Mouse (Mus musculus) left cerebral cortex, postnatal 36 days (tissue): Measurements from ENCODE around the gene Olfr976. TPM values are rescaled to one million over a fixed set of nuclear protein-coding genes. Genes with fewer than 3 reads are reported as not detected.
"Not testable (repeated sequence)": the region's sequence is repeated elsewhere in the genome, so short reads cannot be mapped to it uniquely, and the experiment has no call there.

Experiments used
- DNase-seq, 2 experiments: peaks; one replicate each; pipeline ENCODE4 v3.0.0; 2021 to 2022; ENCODE audit warnings: low spot score in 2 of 2, mixed read lengths in 1 of 2
- intact Hi-C: fragments of 180-260 bp; cut with DNase I; formaldehyde crosslinking; loops from one replicate; pipeline ENCODE4 v1.15.1; 2025
- total RNA-seq, 2 experiments: library from RNA; stranded (reverse); gene quantifications; 2 replicates each; pipeline ENCODE4 v1.2.3; 2021

Olfr976 gene
- total RNA-seq = not detected

DNA sequence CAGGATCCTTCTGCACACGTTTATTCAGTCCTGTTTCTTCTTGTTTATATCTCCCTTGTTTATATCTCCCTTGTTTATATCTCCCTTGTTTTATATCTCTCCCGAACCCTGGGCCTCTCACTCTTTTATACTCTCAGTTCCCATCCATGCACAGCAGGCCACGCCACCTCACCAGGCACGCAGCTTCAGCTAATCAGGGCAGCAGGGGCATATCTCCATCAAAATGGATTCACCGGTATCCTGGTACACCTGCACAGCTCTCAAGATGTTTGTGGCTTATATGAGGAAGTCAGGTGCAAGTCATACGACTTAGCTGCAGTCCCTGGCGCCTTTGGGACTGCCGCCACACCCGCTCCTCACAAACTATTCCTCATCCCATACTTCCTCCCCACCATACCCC lies at the start of gene Olfr976:
Gene Olfr976, minus strand, starts transcription at position 101 of the 400 bp plus-strand sequence.
- intact Hi-C loops, DNase-seq: not testable (repeated sequence)

DNA sequence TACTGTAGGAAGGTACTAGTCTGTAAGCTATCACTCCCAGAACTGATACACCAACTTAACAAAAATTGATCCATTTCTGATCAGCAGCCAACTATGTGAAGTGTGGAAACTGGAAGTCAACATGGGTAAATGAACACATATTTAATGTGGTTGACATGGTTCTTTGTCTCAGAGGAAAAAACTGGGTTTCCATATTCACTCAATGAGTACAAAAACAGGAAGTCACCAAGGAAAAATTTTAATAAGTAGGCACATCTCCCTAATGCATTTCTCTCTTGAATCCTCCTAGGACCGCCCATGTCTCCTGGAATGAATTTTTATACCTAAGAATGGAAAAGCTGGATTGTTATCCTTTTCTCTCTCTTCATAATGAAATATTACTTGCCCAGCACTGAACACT lies 48.5 kb upstream of the Olfr976 start, which contains the start of gene Olfr980:
Gene Olfr980, minus strand, starts transcription at position 101 of the 400 bp plus-strand sequence.
- DNase-seq = no peak
- intact Hi-C loops = no loop called here

DNA sequence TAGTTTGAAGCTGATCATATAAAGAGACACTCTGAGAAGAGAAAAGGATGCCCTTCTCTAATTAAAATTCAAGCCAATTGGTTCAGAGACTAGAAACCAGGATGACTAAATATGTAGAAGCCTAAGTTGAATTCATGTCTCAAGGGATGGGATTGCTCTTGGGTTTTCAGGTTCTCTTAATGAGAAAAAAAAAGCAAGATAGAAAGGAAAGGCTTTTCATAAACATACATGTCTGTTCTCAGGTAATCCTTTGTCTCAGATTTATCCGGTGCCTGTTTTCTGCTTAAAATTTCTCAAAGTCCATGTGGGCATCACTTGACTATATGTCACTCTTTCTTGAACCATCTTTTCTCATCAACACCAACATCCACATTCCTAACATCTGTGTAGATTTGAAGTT lies 42.4 kb upstream of the Olfr976 start, which contains the start of gene Olfr979:
Gene Olfr979, minus strand, starts transcription at position 101 of the 400 bp plus-strand sequence.
- no peak for DNase-seq
- intact Hi-C loops = no loop called here

DNA sequence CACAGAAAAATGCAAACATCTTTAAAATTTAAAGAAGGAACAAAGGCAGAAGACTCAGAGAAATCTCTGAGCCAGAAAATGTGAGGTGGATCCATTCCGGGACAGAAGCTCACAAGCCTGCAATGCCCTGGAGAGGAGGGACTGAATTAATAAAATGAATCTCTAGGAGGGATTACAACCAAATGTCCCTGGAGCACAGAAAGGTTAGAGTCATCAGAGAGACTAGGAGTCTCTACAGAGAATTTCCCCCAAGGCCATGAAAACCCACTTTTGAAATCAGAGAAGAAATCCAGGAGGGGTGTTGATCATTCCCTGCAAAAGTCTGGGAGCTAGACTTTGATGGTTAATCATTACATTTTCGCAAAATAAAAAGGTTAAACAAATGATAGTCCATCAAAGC lies 30.9 kb upstream of the Olfr976 start, which contains the start of gene Olfr978:
Gene Olfr978, plus strand, starts transcription at position 301 of the 400 bp plus-strand sequence.
- intact Hi-C loops = no loop called here
- no peak for DNase-seq

DNA sequence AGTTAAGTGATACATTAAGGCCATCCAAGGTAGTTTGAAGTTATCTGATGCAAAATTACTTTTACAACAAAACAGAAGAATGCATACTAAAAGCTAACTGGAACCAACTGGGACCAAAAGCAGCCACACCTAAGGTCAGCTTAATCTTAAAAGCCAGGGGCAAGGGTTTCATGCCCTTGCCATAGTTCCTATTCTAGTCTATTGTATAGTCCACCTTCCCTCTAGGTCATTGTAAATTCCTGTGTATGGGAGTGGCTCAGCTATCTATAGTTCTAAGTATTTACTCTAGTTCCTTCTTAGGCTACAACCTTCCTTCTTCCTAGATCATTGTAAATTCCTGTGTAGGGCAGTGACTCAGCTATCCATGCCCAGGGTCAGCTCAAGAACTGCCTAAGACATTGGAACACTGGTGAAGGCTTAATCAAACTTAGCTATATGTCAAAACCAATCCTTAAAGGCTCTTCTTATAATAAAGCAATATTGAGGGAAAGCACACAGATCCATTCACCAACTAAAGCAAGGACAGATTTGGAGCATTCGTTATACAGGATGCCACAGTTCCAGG lies 15.7 kb upstream of the Olfr976 start:
- intact Hi-C loops, DNase-seq: not testable (repeated sequence)

DNA sequence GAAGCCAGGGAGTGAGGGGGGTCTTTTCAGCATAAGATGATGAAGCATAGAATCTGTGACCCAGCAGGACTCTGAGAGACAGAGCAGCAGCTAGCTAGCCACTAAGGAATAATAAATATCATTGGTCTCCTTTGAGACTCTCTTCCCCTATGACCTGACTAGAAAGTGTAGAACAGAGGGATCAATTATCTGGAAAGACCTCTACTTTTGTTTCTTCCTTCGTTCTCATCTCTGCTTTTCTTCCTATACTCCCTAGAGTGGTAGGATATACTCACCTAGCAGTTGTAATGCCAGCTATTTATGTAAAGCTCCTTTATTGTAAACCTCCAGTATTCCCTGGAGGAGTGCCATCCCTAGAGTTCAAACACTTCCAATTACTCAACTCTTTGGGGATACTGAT lies 9.0 kb downstream of the Olfr976 start, which contains the start of gene Olfr975:
Gene Olfr975, minus strand, starts transcription at position 101 of the 400 bp plus-strand sequence.
- intact Hi-C loops = no loop called here
- no peak for DNase-seq

DNA sequence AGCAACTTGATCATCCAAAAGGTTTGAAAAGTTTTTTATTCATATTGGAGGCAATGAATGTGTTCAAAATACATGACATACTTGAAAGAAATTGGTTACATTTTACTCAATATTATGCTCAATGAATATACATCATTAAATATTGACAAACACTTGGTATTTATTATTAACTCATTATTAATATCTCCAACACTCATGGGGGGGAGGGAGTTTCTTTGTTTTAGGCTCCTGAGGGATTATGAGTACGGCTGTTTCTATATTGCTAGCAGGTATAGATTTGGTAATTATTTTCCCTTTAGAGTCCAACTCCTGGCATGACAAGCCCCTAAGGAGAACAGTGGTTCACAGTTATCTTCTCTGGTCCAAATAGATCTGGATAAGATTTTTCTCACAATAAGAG lies 23.7 kb downstream of the Olfr976 start, which contains the start of gene Olfr974:
Gene Olfr974, plus strand, starts transcription at position 301 of the 400 bp plus-strand sequence.
- intact Hi-C loops = no loop called here
- DNase-seq = no peak

DNA sequence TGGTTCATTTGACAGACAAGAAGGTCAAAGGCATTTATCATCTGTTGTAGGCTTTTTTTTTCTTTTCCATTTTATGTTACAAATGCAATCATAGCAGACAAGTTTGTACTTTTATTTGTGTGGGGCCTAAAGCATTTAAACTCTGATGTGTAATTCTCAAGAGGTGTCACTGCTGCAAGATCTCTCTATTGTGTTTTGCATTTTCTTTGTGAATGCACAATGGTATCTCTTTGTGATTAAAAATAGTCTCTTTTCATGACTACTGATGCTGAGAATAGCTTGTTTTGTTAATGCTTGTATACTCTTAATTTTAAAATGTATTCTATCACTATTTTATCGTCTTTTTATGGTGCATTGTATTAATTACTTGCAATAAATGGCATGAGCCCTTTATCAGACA lies 32.1 kb downstream of the Olfr976 start:
- DNase-seq, intact Hi-C loops: not testable (repeated sequence)

DNA sequence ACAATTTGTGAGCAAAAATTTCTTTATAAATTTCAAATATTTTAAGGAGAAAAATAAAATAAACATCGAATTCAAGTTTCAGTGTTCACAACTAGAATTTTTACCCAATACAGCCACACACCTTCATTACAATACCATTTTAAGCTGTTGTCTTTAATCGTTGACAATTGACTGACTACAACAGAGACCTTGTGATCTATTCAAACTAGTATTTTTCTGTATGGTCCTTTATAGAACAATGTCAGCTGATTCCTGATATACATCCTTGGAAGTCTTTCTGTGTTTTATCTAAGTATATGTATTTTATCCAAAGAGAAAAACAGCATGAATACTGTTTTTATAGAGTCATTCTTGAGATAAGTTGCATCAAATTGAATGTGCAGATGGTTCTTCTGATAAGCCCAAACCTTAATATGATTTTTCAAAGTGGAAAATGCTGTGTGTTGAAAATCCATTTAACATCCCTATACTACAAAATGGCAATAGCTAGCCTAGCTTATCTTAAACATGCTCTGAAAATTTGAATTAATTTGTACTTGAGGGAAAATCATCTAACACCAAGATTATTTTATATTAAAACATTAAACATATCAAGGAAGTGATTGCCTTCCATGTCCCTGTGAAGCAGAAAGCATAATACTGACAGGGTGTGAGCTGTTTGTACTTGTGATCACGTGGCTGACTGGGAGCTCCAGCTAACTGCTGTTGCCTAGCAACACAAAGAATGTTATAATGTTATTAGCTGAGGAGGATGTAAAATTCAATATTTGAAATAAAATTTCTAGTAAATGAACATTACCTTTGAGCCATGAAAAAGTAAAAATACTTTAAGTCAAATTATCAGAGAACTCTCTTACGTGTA lies 32.7 kb downstream of the Olfr976 start:
- DNase-seq, intact Hi-C loops: not testable (repeated sequence)

DNA sequence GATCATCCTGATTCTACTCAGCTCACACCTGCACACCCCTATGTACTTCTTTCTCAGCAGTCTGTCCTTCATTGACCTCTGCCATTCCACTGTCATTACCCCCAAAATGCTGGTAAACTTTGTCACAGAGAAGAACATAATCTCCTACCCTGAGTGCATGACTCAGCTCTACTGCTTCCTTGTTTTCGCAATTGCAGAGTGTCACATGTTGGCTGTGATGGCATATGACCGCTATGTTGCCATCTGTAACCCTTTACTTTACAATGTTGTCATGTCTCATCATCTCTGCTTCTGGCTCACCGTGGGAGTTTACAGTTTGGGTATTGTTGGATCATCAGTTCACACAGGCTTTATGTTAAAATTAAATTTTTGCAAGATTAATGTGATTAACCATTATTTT lies 51.0 kb downstream of the Olfr976 start:
- intact Hi-C loops = no loop called here
- DNase-seq = no peak

DNA sequence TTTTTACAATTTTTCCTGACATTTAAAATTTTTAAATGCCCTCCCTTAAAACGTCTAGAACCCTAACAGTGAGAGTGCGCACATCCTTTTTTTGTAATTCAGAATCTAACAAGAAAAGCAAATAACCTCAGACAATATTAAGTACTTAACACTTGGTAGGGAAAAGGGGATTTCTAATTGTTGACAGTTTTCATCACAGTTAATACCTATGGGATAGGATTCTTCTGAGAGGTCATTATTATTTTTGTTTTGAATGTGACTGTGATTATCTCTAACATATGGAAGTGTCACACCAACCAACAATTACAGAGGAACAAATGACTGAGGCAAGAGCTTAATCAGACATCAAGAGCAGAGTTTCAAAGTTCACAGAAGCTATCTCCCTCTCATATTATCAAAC lies 53.9 kb downstream of the Olfr976 start, which contains the start of gene Olfr229:
Gene Olfr229, plus strand, starts transcription at position 301 of the 400 bp plus-strand sequence.
- intact Hi-C loops = no loop called here
- no peak for DNase-seq

DNA sequence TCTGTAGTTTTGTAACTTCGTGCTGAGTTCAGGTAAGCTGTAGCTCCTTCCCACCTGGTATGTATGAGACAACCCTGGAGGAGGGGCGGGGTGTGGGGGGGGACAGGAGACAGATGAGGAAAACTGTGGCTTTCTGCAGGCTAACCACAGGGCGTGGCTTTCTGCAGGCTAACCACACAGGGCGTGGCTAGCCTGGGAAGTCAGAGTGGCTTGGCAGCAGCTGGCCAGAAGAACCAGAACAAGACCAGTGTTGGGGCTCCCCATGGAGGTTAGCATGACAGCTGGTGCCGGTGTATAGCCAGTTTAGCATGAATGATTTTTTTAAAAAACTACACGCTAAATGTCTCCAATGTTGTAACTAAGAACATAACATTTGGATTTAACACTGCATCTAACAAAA lies 55.8 kb downstream of the Olfr976 start:
- intact Hi-C loops = no loop called here

More for the DNA sequence above, 55.8 kb downstream of the Olfr976 start:
- no peak for DNase-seq

Other genes starting within 250 kb of the Olfr976 start
- gene Olfr965, start 249.8 kb downstream of the Olfr976 start, total RNA-seq = not detected
- gene Olfr150, start 230.2 kb downstream of the Olfr976 start, total RNA-seq = not detected
- gene Olfr967, start 214.9 kb downstream of the Olfr976 start, total RNA-seq = not detected
- gene Olfr968, start 177.9 kb downstream of the Olfr976 start, total RNA-seq = not detected
- not detected for gene Olfr969, start 170.2 kb downstream of the Olfr976 start, total RNA-seq
- not detected for gene Olfr970, start 152.3 kb downstream of the Olfr976 start, total RNA-seq
- gene Olfr971, start 124.3 kb downstream of the Olfr976 start, total RNA-seq = not detected
- gene Olfr972, start 94.7 kb downstream of the Olfr976 start, total RNA-seq = not detected
- gene Olfr229, start 53.8 kb downstream of the Olfr976 start, total RNA-seq = not detected
- not detected for gene Olfr974, start 23.6 kb downstream of the Olfr976 start, total RNA-seq
- not detected for gene Olfr975, start 9.1 kb downstream of the Olfr976 start, total RNA-seq
- gene Olfr978, start 31.0 kb upstream of the Olfr976 start, total RNA-seq = not detected
- gene Olfr979, start 42.3 kb upstream of the Olfr976 start, total RNA-seq = not detected
- not detected for gene Olfr980, start 48.4 kb upstream of the Olfr976 start, total RNA-seq
- not detected for gene Olfr981, start 60.3 kb upstream of the Olfr976 start, total RNA-seq
- not detected for gene Olfr982, start 112.7 kb upstream of the Olfr976 start, total RNA-seq
- not detected for gene Olfr983, start 132.5 kb upstream of the Olfr976 start, total RNA-seq
- not detected for gene Olfr984, start 153.1 kb upstream of the Olfr976 start, total RNA-seq
- not detected for gene Olfr985, start 169.1 kb upstream of the Olfr976 start, total RNA-seq
- gene Tmem225, start 187.0 kb upstream of the Olfr976 start, total RNA-seq = not detected
- not detected for gene Olfr986, start 219.8 kb upstream of the Olfr976 start, total RNA-seq
- 1 to 10 TPM; 2.9 to 3.1 TPM for gene Zfp202, start 231.2 kb upstream of the Olfr976 start, total RNA-seq